Mouse (Mus musculus): ENCODE measurements around the gene Hist1h2be.

The Hist1h2be gene

DNA sequence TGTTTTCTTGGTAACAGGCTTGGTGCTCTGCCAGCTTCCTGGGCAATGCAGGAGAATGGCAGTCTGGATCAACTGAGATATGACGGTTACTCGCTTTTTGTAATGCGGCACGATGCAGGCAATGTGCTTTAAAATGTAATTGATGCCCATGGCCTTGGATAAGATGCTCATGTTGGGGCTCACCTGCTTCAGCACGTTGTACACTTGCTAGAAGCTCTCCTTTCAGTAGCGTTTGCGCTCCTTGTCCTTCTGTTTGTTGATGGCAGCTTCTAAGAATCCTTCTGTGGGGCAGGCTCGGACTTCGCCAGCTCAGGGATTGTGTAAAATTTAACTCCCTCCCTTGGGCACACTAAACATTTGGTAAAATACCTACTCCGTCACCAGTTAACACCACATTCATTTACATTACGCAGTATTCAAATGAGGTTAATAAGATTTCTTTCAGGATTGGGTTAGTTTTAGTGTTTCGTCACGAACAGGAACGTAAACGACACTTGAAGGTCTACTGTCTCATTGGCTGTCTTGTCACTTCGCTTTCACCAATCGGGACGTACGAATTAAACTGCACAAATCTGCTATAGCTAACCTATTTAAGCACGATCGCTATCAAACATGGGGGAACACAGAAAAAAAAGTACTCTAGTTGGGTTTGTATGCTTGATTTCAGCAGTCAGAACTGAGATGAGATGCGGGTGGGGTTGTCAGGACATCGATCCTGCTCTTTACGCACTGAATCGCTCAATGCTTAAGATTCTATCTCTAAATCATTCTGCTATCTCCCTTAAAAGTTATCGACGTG lies at the start of gene Hist1h2be:
Hist1h2be (minus strand) TSS at position 392 of the 799 bp plus-strand sequence.
- DNase-seq (ENCODE audit: extremely low spot score), result peak; percentile 91

DNA sequence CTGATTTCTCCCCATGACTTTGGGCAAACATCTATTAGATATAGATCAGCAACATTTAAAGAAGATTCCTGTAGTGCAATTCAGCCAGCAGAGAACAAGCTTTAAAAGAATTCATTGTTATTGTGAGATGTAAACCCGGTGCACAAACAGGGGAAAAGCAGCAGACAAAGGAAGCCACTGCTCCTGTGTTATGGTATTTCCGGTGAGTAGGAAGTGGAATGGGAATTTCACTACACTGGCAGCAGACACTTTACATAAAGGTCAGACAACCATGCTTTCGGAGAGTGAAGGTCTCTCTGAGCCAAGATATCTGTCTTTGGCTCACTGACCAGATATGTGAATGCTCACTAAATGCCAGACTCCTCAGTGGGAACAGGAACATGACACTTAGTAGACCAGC lies 41.6 kb upstream of the Hist1h2be start:
- DNase-seq (ENCODE audit: extremely low spot score), result no peak

DNA sequence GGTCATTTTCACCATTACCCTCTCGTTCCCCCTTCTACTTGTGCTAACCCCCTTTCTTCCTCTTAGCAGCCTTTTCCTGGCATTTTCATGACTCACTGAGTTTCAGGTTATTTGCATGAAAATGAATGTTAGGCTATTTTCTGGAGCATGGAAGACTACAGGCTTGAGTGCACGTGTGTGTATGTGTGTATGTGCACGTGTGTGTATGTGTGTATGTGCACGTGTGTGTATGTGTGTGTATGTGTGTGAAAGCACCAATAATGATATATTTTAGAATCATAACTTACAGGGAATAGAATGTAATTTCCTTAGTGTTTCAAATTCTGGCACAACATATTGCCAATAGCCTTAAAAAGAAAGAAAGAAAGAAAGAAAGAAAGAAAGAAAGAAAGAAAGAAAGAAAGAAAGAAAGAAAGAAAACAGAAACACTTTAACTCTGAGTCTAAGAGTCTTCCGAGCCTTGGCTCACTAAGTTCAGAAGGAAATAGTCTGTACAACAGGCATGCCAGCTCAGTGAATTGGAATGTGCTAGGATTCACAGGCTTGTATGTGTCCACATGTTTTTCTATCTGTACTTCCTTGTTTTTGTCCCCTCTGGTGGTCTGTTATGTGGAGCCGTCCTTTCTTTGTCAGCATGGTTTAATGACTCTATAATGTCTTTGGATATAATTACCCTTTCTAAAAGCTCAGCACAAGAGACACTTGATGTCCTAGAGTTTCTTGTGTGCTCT lies 38.9 kb upstream of the Hist1h2be start:
- DNase-seq (ENCODE audit: extremely low spot score), result no peak

DNA sequence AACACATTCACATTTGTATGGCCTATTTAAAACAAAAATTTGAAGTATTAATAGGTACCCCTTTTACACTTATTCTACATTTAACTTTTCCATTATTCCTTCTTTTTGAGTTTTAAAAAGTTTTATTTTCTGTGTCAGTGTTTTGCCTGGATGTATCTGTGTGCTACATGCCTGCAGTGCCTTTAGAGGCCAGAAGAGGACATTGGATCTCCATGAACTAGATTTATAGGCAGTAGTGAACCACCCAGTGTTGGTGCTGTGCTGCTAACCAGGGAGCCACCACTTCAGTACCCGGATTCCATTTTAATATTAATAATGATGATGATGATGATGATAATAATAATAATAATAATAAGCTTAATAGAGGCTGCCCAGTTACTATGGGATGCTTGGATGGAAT lies 9.7 kb upstream of the Hist1h2be start:
- DNase-seq (ENCODE audit: extremely low spot score), result no peak

DNA sequence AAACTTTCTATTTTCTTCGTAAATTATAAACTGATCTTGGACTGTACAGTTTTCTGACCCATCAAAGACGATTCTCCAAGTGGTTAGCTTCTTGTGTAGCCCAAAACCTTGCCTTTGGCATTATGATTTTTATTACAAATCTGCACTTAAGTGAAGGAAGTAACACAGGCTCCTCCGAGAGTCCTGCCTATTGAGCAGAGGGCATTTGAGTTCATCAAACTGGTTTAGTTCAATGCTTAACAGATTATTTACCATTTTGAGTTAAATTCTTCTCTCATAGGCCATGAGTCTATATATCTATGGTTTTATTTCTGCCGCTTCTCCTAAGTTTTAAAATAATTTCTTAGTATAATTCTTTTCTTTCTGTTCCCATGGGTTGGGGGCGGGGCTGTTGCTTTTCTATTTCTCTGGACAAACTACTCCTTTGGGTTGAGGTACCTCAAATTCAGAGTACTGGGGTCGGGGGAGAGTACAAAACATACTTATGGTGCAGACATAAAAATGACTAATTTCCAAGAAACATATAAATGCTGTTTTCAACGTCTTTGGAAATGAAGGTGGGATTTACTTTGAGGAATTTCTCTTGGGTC lies 2.0 kb upstream of the Hist1h2be start:
- DNase-seq (ENCODE audit: extremely low spot score), result peak; percentile 33

DNA sequence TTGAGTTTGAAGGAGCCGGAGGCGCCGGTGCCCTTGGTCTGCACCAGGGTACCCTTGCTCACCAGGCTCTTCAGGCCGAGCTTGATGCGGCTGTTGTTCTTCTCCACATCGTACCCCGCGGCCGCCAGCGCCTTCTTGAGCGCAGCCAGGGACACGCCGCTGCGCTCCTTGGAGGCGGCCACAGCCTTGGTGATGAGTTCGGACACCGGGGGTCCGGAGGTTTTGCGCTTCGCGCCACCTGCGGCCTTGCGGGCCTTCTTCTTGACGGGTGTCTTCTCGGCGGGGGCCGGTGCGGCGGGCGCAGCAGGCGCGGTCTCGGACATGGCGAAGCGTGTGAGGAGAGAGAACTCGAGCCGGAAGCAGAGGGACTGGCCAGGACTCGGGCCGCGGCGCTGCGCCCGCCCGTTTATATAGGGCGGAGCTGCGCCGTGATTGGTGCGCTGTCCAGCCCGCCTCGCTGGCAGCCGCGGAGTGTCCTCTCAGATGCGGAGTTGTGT lies 1.3 kb upstream of the Hist1h2be start, which contains the start of gene Hist1h1e:
Hist1h1e (minus strand) TSS at position 384 of the 497 bp plus-strand sequence.
- DNase-seq (ENCODE audit: extremely low spot score), result peak; percentile 96

DNA sequence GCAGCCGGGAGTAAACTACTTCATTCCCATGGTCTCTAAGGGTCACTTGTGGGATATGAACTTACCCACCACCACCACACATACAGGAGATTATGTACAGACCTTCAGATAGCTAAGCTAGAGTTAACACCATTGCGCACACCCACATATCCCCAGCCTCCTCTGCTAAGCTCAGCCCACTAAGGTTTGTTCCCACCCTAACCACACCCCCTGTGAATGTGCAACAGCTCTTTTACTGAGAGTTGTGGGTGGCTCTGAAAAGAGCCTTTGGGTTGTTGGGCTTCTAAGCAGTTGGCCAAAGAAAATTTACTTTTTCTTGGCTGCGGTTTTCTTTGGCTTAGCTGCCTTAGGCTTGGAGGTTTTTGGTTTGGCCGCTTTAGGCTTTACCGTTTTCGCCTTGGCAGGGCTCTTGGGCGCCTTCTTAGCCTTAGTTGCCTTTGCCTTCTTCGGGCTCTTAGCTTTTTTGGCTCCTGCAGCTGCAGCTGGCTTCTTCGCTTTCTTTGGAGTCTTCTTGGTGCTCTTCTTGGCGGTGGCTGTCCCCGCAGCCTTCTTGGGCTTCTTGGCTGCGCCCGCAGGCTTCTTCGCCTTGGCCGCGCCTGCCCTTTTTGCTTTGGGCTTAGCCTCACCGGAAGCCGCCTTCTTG lies 729 bp upstream of the Hist1h2be start:
- DNase-seq (ENCODE audit: extremely low spot score), result no peak

DNA sequence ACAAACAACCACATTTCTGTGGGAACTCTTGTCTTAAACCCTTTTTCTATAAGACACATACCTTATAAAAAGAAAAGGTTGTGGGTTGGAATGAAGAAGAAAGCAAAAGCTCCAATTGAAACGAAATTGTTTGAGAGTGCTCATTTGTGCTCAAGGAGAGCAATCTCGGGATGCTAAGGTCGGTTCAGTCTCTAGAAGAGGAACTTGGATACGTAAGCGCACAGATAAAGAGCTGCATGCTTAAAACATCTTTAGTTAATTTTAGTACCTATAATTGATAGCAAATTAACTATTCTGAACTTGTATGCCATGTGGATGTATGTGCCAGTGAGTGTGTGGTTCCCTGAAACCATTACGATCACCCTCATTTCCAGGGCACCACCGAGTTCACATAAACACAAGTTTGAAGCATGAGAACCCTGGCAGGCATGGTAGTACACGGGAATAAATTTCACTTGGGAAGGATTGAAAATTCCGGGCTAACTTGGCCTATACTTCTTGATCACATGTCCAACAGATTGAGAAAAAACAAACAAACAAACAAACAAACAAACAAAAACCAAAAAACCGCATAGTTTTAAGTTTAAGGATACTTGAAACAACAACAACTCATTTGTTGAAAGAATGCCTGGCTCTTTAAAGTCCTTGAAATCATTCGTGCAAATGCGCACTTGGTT lies 730 bp downstream of the Hist1h2be start:
- peak; percentile 21 for DNase-seq (ENCODE audit: extremely low spot score)

DNA sequence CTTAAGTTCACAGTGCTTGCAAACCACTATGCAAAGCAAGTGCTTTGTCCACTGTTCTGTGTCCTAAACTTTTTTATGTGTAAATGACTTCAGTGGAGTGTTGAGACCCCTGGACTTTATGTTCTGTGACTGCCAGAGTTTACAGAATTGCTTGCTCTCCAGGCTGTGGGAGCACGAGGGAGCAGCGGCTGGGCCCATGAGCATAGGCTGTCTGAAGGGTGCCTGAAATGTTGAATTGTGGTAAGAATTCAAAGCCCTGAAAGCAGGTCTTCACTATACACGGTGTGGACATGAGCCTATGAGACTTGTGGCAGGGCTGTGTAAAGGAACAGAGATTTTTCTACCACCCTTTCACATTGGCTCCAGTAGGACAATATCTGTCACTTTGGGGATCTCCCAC lies 9.3 kb downstream of the Hist1h2be start:
- no peak for DNase-seq (ENCODE audit: extremely low spot score)

DNA sequence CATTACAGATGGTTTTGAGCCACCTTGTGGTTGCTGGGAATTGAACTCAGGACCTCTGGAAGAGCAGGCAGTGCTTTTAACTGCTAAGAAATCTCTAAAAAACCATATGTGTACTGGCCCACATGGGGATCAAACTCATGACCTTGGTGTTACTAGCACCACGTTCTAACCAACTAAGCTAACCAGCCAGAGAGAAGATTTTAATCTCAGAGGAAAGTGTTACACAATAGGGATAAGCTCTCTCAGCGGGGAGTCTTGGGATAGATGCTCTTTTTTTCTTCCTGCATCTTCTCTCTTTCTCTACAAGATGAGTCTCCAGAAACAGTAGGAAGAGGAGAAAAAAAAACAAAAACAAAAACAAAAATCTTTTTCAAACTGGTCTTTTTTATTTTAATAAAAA lies 10.5 kb downstream of the Hist1h2be start:
- no peak for DNase-seq (ENCODE audit: extremely low spot score)

DNA sequence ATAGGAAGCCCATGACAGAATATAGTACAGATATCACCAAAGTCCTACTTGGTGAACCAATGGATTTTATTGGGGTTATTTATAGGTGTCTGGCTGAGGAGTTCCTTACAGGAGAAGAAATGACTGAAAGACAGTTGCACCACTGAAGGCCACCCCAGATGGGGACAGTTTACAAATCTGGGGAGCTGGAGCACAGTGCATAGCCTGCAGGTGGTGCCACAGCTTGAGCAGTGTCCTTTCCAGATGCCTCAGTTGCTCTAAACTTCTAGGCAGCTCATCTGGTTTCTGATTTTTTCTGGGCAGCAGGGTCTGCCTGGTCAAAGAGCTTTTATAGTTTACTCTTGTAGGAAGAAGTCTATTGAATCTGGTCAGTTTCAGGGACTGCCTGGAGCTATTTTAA lies 11.1 kb downstream of the Hist1h2be start:
- no peak for DNase-seq (ENCODE audit: extremely low spot score)

DNA sequence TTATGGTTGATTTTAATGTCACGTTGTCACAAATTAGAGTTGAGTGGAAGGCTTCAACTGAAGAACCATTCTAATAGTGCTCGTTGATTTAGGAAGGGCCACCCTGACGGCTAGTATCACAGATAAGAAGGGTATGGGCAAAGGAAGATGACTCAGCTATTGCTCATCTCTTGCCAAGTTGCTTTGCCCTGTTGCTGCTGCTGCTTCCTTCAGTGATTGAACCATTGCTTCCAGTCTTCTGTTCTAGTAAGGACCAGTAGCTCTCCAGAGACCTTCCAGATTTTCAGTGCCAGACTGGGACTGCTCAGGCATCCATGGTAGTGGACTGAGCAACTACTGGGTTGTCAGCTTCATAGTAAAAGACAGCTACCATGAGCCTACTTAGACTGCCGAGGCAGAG lies 11.7 kb downstream of the Hist1h2be start:
- no peak for DNase-seq (ENCODE audit: extremely low spot score)

DNA sequence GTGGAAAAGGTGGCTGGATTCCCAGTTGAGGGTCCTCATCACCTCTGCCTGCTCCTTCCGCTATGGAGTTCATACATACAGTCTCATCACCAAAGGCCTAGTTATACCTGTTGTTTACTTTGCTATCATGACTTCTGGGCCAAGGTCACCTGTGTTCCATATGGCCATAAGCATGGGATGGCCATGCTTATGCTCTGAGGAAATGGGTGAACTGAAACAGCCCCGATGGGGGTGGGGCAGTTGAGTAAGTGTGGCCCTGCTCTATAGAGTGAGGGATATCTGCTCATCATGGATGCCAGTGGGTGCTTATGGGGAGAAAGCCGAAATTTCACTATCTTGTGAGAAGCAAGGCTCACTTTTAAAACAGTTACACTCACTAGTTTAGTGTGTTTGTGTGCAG lies 15.9 kb downstream of the Hist1h2be start:
- DNase-seq (ENCODE audit: extremely low spot score), result no peak

DNA sequence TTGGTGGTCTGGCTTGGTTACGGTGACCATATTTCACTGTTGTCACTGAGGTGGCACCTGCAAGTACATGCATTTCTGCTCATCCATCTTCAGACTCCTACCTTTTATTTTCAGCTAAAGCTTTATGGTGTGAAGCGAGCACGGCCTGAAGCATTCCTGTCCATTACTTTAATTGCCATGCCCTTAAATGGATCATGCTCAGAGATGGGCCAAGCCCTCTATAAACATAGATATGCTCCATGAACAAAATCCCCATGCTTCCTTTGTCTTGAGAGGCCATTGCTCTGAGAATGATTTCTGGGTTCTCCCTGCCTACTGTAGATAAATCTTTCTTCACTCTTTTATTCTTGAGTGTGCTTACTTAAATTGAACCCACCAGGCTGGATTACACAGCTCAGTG lies 16.5 kb downstream of the Hist1h2be start:
- DNase-seq (ENCODE audit: extremely low spot score), result no peak

DNA sequence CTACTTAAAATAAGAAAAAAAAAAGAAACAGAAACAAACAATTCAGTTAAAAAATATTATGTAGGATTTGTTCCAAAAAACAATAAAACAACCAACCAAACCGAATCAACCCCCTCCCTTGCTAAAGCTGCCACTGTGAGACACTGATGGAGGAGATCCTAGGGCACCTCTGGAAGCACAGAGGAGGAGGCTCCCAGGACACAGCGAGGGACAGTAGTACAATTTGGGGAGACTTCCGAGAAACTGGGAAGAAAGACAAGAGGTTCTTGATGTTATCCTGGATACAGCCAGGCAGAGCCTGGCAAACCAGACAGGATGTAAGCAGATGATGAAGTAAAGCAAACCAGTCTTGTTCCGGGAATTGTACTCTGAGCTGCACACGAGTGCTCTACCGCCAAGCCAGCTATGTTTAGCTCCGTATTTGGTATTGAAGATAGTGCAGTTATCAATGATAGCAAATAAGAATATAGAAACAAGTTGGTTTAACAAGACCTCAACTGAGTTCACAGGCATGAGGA lies 17.7 kb downstream of the Hist1h2be start:
- no peak for DNase-seq (ENCODE audit: extremely low spot score)

DNA sequence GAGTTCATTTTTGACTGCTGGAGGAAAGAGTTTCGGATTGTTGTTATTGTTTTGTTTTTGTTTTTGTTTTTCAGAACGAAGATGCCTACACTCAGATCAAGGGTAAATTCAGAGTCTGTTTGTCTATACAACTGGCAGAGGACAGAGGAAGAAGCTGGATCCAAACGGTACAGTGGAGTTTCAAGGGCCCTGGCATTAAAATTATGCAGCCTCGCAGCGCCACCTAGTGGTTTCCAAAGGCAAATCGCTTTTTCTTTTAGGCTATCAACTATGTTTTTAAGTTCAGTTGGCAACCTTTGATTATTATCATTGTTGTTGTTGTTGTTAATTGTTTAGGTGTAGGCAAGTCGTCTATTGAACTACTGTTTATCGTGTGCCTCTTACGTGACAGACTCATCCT lies 23.0 kb downstream of the Hist1h2be start:
- DNase-seq (ENCODE audit: extremely low spot score), result peak; percentile 74

DNA sequence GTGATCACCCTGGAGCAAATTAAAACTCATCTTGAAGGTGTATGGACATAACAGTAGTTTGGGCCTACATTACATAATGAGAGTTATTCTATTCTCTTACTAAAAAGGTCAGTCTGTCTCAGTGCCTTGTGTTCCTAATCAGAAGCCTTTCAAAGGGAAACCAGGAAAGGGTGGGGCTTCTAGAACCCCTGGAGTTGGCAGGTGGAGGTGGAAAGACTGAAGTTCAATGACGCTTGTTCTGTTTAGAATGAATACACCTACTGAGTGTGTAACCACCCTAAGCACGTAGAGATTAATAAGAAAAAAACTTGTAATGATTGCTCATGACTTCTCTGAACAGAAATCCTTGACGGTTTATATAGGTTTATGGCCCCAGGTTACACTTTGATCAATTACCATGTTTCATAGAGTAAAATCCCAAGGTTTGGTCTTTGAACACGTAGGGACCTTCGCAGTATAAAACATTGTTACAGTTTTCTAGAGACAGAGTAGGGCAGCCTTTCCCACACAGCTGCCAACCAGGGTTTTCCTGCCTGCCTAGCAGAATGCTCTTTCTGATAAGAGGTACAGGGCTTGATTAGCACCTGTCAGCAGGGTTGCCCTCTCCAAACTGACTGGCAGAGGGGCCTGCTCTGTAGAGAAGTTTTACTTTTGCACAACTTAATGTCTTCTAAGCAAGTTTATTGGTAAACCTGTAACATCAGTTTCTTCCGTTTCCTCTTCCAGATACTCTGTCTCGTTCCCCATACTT lies 25.1 kb downstream of the Hist1h2be start:
- no peak for DNase-seq (ENCODE audit: extremely low spot score)

DNA sequence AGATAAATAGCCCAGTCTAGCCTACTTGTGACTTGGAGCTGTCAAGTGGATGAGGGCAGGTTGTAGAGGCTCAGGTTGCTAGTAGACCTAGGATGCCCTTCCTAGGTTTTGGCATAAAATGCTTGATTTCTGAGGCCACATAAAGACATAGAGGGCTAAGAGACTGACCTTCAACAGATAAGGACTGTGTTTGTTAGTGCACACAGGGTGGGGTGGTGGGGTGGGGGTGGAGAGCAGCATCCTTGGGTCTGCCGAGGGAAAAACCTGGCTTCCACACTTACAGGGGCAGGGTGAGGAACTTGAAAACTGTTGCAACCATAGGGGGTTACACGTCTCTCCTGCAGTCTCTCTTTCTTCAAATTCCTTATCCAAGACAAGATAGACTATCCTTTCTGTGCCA lies 25.7 kb downstream of the Hist1h2be start:
- no peak for DNase-seq (ENCODE audit: extremely low spot score)

DNA sequence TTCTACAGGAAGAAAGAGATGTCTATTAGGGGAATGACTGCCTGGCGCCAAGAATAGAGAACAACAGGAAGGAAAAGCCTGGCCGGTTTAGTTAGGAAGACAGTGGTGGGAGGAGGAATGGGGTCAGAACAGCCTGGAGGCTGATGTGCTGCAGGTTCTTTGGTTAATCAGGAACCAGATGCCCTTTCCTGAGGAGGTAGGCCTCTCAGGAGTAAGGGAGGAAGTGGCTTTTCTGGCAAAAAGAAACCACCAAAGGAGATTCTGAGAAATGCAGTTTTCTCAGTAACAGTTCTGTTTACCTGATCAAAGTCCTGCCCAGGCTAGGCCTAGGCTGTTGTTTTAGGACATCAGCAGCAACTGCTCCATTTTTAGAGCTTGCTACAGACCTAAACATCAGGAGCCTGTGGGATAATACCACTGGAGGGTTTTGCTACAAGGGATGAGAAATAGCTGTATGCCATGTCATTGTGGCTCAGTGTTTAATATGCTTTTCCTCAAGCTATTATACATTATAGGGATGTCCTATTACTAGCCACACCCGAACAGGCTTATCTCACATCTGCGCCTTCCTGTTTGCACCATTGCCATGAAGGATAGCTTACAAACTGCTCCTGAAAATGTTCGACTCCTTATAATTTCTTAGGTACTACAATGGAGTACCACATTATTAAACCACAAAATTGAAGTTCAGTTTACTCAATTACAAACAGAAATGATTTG lies 27.7 kb downstream of the Hist1h2be start:
- no peak for DNase-seq (ENCODE audit: extremely low spot score)

DNA sequence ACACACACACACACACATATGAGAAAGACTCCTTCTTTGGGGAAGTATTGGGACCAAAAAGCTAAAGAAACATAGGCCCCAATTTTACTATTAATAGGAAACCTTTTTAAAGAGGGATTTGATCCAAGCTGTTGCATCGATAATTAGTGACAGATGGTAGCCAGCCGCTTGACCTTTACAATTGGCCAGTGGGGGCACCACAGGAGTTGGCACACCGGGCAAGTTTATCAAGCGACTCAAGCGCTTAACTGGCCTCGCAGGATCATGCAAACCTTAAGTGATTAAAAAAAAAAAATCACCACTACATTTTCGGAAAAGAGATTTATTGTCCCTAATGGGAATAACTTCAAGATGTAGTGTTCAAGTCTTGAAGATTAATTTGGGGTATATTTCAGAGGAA lies 28.3 kb downstream of the Hist1h2be start:
- DNase-seq (ENCODE audit: extremely low spot score), result no peak
